Mouse (Mus musculus): ENCODE data around the gene Pxmp4.

Gene Pxmp4

GRCm38 (mm10) chr2:154613118-154614115 lies 9.9 kb upstream of the Pxmp4 start, which contains the start of the genes Zfp341 and 4930519P11Rik:
Zfp341 (plus strand) TSS chr2:154613297.
4930519P11Rik (minus strand) TSS chr2:154613437.
- DNase-seq (ENCODE audit: extremely low read depth, insufficient read length, low spot score): peak; percentile 90

GRCm38 (mm10) chr2:154609050-154609767 lies 5.7 kb upstream of the Pxmp4 start:
- no peak for DNase-seq (ENCODE audit: extremely low read depth, insufficient read length, low spot score)

- no peak for DNase-seq (ENCODE audit: extremely low read depth, insufficient read length, low spot score)
Observed at GRCm38 (mm10) chr2:154606965-154607364, 3.5 kb upstream of the Pxmp4 start.

GRCm38 (mm10) chr2:154604156-154604555 lies 648 bp upstream of the Pxmp4 start:
- DNase-seq (ENCODE audit: extremely low read depth, insufficient read length, low spot score): no peak

- DNase-seq (ENCODE audit: extremely low read depth, insufficient read length, low spot score): no peak
Observed at GRCm38 (mm10) chr2:154603007-154603637, 386 bp downstream of the Pxmp4 start.

- DNase-seq (ENCODE audit: extremely low read depth, insufficient read length, low spot score): no peak
Observed at GRCm38 (mm10) chr2:154601324-154601723, 2.2 kb downstream of the Pxmp4 start.

- DNase-seq (ENCODE audit: extremely low read depth, insufficient read length, low spot score): no peak
Observed at GRCm38 (mm10) chr2:154600586-154600985, 2.9 kb downstream of the Pxmp4 start.

GRCm38 (mm10) chr2:154597399-154597798 lies 6.1 kb downstream of the Pxmp4 start:
- no peak for DNase-seq (ENCODE audit: extremely low read depth, insufficient read length, low spot score)

GRCm38 (mm10) chr2:154595775-154596174 lies 7.7 kb downstream of the Pxmp4 start:
- DNase-seq (ENCODE audit: extremely low read depth, insufficient read length, low spot score): no peak

- DNase-seq (ENCODE audit: extremely low read depth, insufficient read length, low spot score): no peak
Observed at GRCm38 (mm10) chr2:154593025-154593424, 10.5 kb downstream of the Pxmp4 start.

GRCm38 (mm10) chr2:154591239-154591638 lies 12.3 kb downstream of the Pxmp4 start:
- no peak for DNase-seq (ENCODE audit: extremely low read depth, insufficient read length, low spot score)

- no peak for DNase-seq (ENCODE audit: extremely low read depth, insufficient read length, low spot score)
Observed at GRCm38 (mm10) chr2:154589051-154589450, 14.5 kb downstream of the Pxmp4 start.

- DNase-seq (ENCODE audit: extremely low read depth, insufficient read length, low spot score): no peak
Observed at GRCm38 (mm10) chr2:154586405-154586804, 17.1 kb downstream of the Pxmp4 start.

GRCm38 (mm10) chr2:154584931-154585601 lies 18.4 kb downstream of the Pxmp4 start:
- no peak for DNase-seq (ENCODE audit: extremely low read depth, insufficient read length, low spot score)

GRCm38 (mm10) chr2:154583906-154584872 lies 19.3 kb downstream of the Pxmp4 start:
- no peak for DNase-seq (ENCODE audit: extremely low read depth, insufficient read length, low spot score)

- DNase-seq (ENCODE audit: extremely low read depth, insufficient read length, low spot score): no peak
Observed at GRCm38 (mm10) chr2:154581421-154581820, 22.1 kb downstream of the Pxmp4 start.

- DNase-seq (ENCODE audit: extremely low read depth, insufficient read length, low spot score): peak; percentile 40
Observed at GRCm38 (mm10) chr2:154580586-154580985, 22.9 kb downstream of the Pxmp4 start.

- no peak for DNase-seq (ENCODE audit: extremely low read depth, insufficient read length, low spot score)
Observed at GRCm38 (mm10) chr2:154577744-154578067, 25.8 kb downstream of the Pxmp4 start.

Measured in 3134 (cell line).